Mouse (Mus musculus): ENCODE results near the gene Gstm2.

DNA sequence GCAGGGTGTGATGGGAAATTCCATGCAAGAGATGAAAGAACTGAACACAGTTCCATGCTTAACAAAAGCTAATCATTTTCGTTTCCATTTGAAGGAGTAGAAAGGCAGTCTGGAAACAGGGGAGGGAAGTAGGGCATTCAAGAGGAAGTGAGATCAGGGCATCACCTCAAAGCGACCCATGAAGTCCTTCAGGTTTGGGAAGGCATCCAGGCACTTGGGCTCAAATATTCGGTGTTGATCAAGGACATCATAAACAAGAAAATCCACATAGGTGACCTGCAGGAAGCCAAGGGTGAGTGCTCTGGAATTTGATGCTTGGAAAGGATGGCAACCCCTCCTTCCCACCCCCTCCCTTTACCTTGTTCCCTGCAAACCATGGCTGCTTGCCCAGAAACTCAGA lies 2.5 kb downstream of the Gstm2 start:
- TF ChIP-seq POLR2A (IDR thresholded peaks at IDR 0.05; ENCODE audit: borderline replicate concordance, insufficient read depth, low read length): no peak
- no peak for TF ChIP-seq CTCF (IDR thresholded peaks at IDR 0.05; ENCODE audit: borderline replicate concordance, insufficient read depth, low read depth, low read length)
